15 mouse cellular contexts compared by ENCODE assay signal in the genomic region with DNA sequence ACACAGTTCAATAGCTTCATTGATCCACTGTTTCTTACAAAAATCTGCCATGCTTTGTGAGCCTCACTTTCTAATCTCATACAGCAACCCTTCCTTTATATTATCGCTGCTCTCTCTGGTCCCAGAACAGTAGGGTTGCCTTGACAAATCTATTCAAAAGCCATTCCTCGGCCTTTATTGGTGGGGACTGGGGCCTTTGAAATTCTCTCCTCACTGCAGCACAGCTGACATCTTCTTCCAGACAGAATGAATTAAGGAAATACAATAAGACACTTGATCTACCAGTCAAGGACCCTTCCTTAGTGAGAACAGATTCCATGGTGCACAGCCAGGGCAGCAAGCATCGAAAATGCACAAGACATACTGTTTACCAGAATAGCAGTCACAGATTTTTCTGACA. TPM values are rescaled to one million over a fixed set of nuclear protein-coding genes. Genes with fewer than 3 reads are reported as not detected.
DNase-seq lines count a peak whose midpoint lies in the region; ATAC-seq lines count a peak whose summit lies in the region.
"Had no signal": no experiment of that assay in that cellular context is flagged by ENCODE, and none has a peak within 500 bp of the region (broad histone marks: within the 10 kb centered on the region; RNA-seq: fewer than 3 reads in every experiment).

No protein-coding gene starts in this region.

- H3K36me3 ChIP-seq in forebrain, embryonic 11.5 days (ENCODE audit: control insufficient read depth, insufficient read depth, low read length) = no peaks in the 10 kb centered on the region
- no peaks in the 10 kb centered on the region for H3K36me3 ChIP-seq in hindbrain, embryonic 12.5 days
- H3K36me3 ChIP-seq in midbrain, embryonic 12.5 days = no peaks in the 10 kb centered on the region
- H3K36me3 ChIP-seq: heart, embryonic 15.5 days; limb, embryonic 12.5 days had no signal

- peak; percentile 82 for ATAC-seq in forebrain, embryonic 11.5 days (replicated peaks; ENCODE audit: low FRiP score)
- peak; percentile 92 for ATAC-seq in hindbrain, embryonic 12.5 days (ENCODE audit: low FRiP score)
- ATAC-seq in midbrain, embryonic 12.5 days (ENCODE audit: low FRiP score, low read depth) = peak; percentile 96

- H3K4me2 ChIP-seq in forebrain, embryonic 11.5 days (ENCODE audit: low read depth, low read length, severe bottlenecking) = no peak overlapping the region
- no peak overlapping the region for H3K4me2 ChIP-seq in hindbrain, embryonic 12.5 days (replicated peaks)
- H3K4me2 ChIP-seq in midbrain, embryonic 12.5 days (replicated peaks) = no peak overlapping the region
- H3K4me2 ChIP-seq: heart, embryonic 15.5 days; limb, embryonic 12.5 days had no signal

- DNase-seq in embryo, embryonic 10 days (ENCODE audit: low spot score) = peak; percentile 47
- DNase-seq in forebrain, embryonic 11.5 days (ENCODE audit: low spot score) = no peak
- no peak for DNase-seq in gastrocnemius, adult 8-10 months (ENCODE audit: low spot score in 2 of 2)
- no peak for DNase-seq in left cerebral cortex, postnatal 14 days (ENCODE audit: low spot score in 2 of 2)
- no peak for DNase-seq in right cerebral cortex, postnatal 10 days (ENCODE audit: low spot score in 2 of 2)
- DNase-seq in kidney, adult 11 months = no peak
- DNase-seq: cerebellum, adult 11-12 months; kidney, adult 9 months; layer of hippocampus, postnatal 36 days; lung, postnatal 14 days had no signal

- intact Hi-C loops in left cerebral cortex, postnatal 14 days (cut with DNase I) = no loop called here

- no peaks in the 10 kb centered on the region for H3K27me3 ChIP-seq in forebrain, embryonic 11.5 days (ENCODE audit: control insufficient read depth, insufficient read depth, low read length)
- H3K27me3 ChIP-seq in hindbrain, embryonic 12.5 days = no peaks in the 10 kb centered on the region
- peaks cover 4% of the 10 kb centered on the region; the same call in 1 of the 2 replicates for H3K27me3 ChIP-seq in midbrain, embryonic 12.5 days
- H3K27me3 ChIP-seq: heart, embryonic 15.5 days; limb, embryonic 12.5 days had no signal

- no peak overlapping the region for H3K4me3 ChIP-seq in forebrain, embryonic 11.5 days (ENCODE audit: low read depth, low read length)
- no peak overlapping the region for H3K4me3 ChIP-seq in hindbrain, embryonic 12.5 days
- H3K4me3 ChIP-seq in midbrain, embryonic 12.5 days = no peak overlapping the region
- H3K4me3 ChIP-seq: heart, embryonic 15.5 days; limb, embryonic 12.5 days had no signal

- 5% methylated on average over 3 of the region's 3 CpGs for WGBS in forebrain, embryonic 11.5 days
- WGBS in hindbrain, embryonic 12.5 days = 15% methylated on average over 3 of the region's 3 CpGs
- WGBS in midbrain, embryonic 12.5 days = 3% methylated on average over 3 of the region's 3 CpGs

- H3K9me3 ChIP-seq in forebrain, embryonic 11.5 days (ENCODE audit: control insufficient read depth, low read length) = no peaks in the 10 kb centered on the region
- H3K9me3 ChIP-seq in hindbrain, embryonic 12.5 days (replicated peaks) = no peaks in the 10 kb centered on the region
- no peaks in the 10 kb centered on the region for H3K9me3 ChIP-seq in midbrain, embryonic 12.5 days
- H3K9me3 ChIP-seq: heart, embryonic 15.5 days; limb, embryonic 12.5 days had no signal

- 0 out of 2 replicates have a peak, but pooled peaks cover 1% of the 10 kb centered on the region for H3K4me1 ChIP-seq in forebrain, embryonic 11.5 days (replicated peaks; ENCODE audit: control insufficient read depth, insufficient read depth, low read length)
- H3K4me1 ChIP-seq in hindbrain, embryonic 12.5 days = peaks cover 5% of the 10 kb centered on the region
- peaks cover 15% of the 10 kb centered on the region for H3K4me1 ChIP-seq in midbrain, embryonic 12.5 days
- H3K4me1 ChIP-seq: heart, embryonic 15.5 days; limb, embryonic 12.5 days had no signal

- H3K27ac ChIP-seq in forebrain, embryonic 11.5 days (ENCODE audit: low read depth, low read length) = no peak overlapping the region
- H3K27ac ChIP-seq in hindbrain, embryonic 12.5 days = peak overlapping the region; percentile 64
- H3K27ac ChIP-seq in midbrain, embryonic 12.5 days (replicated peaks) = peak overlapping the region; percentile 63
- H3K27ac ChIP-seq: heart, embryonic 15.5 days; limb, embryonic 12.5 days; liver, embryonic 14.5 days had no signal

- no peak overlapping the region for H3K9ac ChIP-seq in forebrain, embryonic 11.5 days (ENCODE audit: low read length)
- H3K9ac ChIP-seq in hindbrain, embryonic 12.5 days = no peak overlapping the region
- H3K9ac ChIP-seq in midbrain, embryonic 12.5 days (replicated peaks) = no peak overlapping the region
- H3K9ac ChIP-seq: heart, embryonic 15.5 days; limb, embryonic 12.5 days; liver, embryonic 14.5 days had no signal

RNA-seq across cellular contexts. Expression of a gene that starts 19.4 kb away (rescaled TPM):
- 1.6 and 1.9 TPM in 2 replicates for polyA plus RNA-seq in forebrain, embryonic 11.5 days (2014; fragmentation: Nextera tagmentation; extraction: Ambion mirVana)
- polyA plus RNA-seq in hindbrain, embryonic 12.5 days (2016; fragmentation: Nextera tagmentation; extraction: Ambion mirVana) = 1.5 TPM in 2 replicates
- polyA plus RNA-seq in midbrain, embryonic 12.5 days (2016; fragmentation: Nextera tagmentation; extraction: Ambion mirVana) = 1.9 and 2.6 TPM in 2 replicates
- total RNA-seq in gastrocnemius, adult 8-10 months (2022) = under 1 TPM in 3 of 4 experiments, not detected in 1; 0.17 to 0.74 (median 0.35) TPM
- 1 to 10 TPM; 1.5 to 1.8 TPM for total RNA-seq in left cerebral cortex, postnatal 14 days (2021)
